Mouse (Mus musculus) limb, embryonic 12.5 days (tissue): ENCODE data around the gene Dnajc25. TPM values are rescaled to one million over a fixed set of nuclear protein-coding genes. Genes with fewer than 3 reads are reported as not detected.
A peak's percentile ranks its signal among the peaks of the same experiment; 100 is the strongest.

Experiments used
- ATAC-seq: fragments of 200-750 bp; cut with Nextera tagmentation; 2 replicates; pipeline ENCODE4 v1.8.0; 2017; ENCODE audit warnings: low read depth, moderate TSS enrichment; ENCODE audit not compliant: insufficient number of reproducible peaks, insufficient read depth, low FRiP score, low TSS enrichment
- H3K27ac ChIP-seq: fragments of 300-500 bp; sonication (generic); 2 replicates; pipeline ENCODE4 v1.5.1; 2016; ENCODE audit warnings: mild to moderate bottlenecking, moderate library complexity
- H3K27me3 ChIP-seq: fragments of 300-500 bp; sonication (generic); 2 replicates; pipeline ENCODE4 v1.6.1; 2016; ENCODE audit warnings: mild to moderate bottlenecking, moderate library complexity
- H3K36me3 ChIP-seq: fragments of 300-500 bp; sonication (generic); 2 replicates; pipeline ENCODE4 v1.6.1; 2016; ENCODE audit warnings: mild to moderate bottlenecking, moderate library complexity
- H3K4me1 ChIP-seq: fragments of 300-500 bp; sonication (generic); replicated peaks from 2 replicates; pipeline ENCODE4 v1.6.1; 2016
- H3K4me2 ChIP-seq: fragments of 300-500 bp; sonication (generic); 2 replicates; pipeline ENCODE4 v1.6.1; 2016; ENCODE audit warnings: mild to moderate bottlenecking, moderate library complexity
- H3K4me3 ChIP-seq: fragments of 300-500 bp; sonication (generic); replicated peaks from 2 replicates; pipeline ENCODE4 v1.5.1; 2016; ENCODE audit warnings: mild to moderate bottlenecking
- H3K9ac ChIP-seq: fragments of 300-500 bp; sonication (generic); replicated peaks from 2 replicates; pipeline ENCODE4 v1.6.1; 2016; ENCODE audit warnings: mild to moderate bottlenecking, moderate library complexity
- H3K9me3 ChIP-seq: fragments of 300-500 bp; sonication (generic); 2 replicates; pipeline ENCODE4 v1.6.1; 2016; ENCODE audit warnings: mild to moderate bottlenecking, moderate library complexity
- WGBS: fragments of 180-500 bp; shearing (Covaris S2); methylation state at CpG from one replicate; pipeline ENCODE4 v1.1.7; 2016; 5-methylcytosine and 5-hydroxymethylcytosine counted together
- polyA plus RNA-seq: library from polyadenylated mRNA; unstranded; fragments of >200 nt; fragmentation: Nextera tagmentation; extraction: Ambion mirVana; gene quantifications from 2 replicates; pipeline ENCODE4 v1.2.1, GENCODE M21; 2016

The Dnajc25 gene
- polyA plus RNA-seq: 9.2 and 11.6 TPM in 2 replicates

DNA sequence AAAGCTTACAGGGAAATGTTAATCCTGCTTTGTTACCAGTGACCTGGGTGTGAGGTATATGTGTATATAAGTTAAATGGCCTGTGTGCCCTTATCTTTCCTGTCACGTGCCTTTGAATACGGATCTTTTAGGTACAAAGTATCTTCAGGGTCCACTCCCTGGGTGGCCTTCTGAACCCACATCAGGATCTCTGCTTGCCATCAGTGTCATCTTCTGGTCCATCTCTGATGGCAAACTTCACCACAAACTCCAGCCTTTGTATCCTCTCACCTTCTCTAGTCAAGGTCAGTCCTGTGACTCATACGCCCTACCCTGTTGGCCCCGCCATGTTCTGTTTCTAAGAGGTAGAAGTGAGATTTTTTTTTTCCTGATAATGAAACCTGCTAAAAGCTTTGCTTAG lies at the start of gene Dnajc25:
Gene Dnajc25 (plus strand): TSS at position 301 of the 400 bp plus-strand sequence.
- Histone ChIP-seq H3K4me3 (no peak within 1 kb of the TSS), H3K4me2 (no peak within 1 kb of the TSS), H3K36me3 (no peaks in the 10 kb centered on the region), H3K27ac (no peak within 1 kb of the TSS), H3K27me3 (no peaks in the 10 kb centered on the region), H3K9ac (no peak within 1 kb of the TSS), H3K9me3 (no peaks in the 10 kb centered on the region), H3K4me1 (peaks cover 4% of the 10 kb centered on the region; the same call in 1 of the 2 replicates)
- WGBS: 88% methylated on average over 4 of the region's 4 CpGs
- no peak for ATAC-seq

DNA sequence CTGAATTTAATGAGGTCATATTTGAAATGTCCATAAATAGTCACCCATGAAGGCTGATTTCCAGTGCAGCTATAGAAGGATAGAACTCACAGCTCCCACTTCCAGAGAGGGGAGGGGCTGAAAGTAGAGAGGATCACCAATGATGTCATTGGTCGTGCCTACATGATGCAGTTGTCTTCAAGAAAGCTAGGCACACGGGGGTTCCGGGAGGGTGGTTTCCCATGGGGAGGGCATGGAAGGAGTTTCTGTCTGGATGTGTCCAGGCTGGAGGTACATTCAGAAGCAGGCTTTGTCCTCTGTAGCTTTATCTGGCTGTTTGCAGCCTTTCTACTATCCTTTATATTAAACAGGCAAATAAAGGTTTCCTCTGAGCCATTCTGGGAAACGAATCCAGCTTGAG lies 46.5 kb upstream of the Dnajc25 start:
- Histone ChIP-seq H3K27ac (no peak overlapping the region), H3K27me3 (peaks cover 13% of the 10 kb centered on the region), H3K9ac (no peak overlapping the region), H3K4me2 (no peak overlapping the region), H3K36me3 (peaks cover 6% of the 10 kb centered on the region; the same call in 1 of the 2 replicates), H3K9me3 (no peaks in the 10 kb centered on the region), H3K4me1 (peaks cover 9% of the 10 kb centered on the region), H3K4me3 (no peak overlapping the region)
- ATAC-seq: no peak
- 82% methylated on average over 4 of the region's 4 CpGs for WGBS

DNA sequence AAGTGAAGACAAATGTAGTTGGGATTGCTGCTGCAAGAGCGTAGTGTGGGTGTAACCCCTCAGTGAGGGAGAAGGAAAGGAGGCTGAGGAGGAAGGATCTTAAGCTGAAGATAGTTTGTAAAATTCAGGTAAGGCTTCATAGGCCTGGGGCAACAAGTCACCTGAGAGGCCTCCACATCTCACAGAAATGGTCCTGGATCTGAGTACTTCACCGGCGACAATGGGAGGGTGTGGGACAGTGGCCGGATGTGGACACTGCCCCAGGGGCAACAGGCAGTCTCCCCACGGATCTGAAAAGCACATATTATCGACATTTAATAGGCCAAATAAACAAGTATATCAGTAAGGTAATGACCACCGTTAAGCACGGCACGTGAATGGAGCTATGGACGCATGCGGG lies 42.2 kb upstream of the Dnajc25 start:
- Histone ChIP-seq H3K27ac (no peak overlapping the region), H3K9me3 (no peaks in the 10 kb centered on the region), H3K4me1 (no peaks in the 10 kb centered on the region), H3K27me3 (no peaks in the 10 kb centered on the region), H3K4me2 (no peak overlapping the region), H3K4me3 (no peak overlapping the region), H3K9ac (no peak overlapping the region), H3K36me3 (peaks cover 21% of the 10 kb centered on the region)
- ATAC-seq: no peak
- 88% methylated on average over 11 of the region's 11 CpGs for WGBS

DNA sequence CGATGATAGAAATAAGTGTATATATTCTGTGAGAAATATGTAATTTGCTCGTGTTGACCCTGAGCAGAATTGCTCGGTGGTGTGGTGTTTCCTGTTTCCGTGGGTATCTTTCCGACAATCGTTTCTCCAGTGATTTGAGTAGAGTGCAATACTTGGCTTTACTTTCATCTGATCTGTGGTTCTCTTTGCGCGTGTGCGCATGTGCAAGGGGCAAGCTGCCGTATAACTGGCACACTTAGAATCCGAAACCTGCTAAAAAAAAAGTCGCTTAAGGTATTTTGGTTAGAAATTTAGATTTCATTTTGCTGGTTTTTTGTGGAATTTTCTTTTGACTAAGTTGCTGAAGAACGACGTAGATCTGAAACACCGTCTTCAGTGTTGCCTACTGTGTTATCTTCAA lies 33.1 kb upstream of the Dnajc25 start:
- Histone ChIP-seq H3K4me3 (no peak overlapping the region), H3K9ac (no peak overlapping the region), H3K9me3 (no peaks in the 10 kb centered on the region), H3K4me2 (no peak overlapping the region), H3K4me1 (no peaks in the 10 kb centered on the region), H3K27me3 (no peaks in the 10 kb centered on the region), H3K36me3 (peaks cover 10% of the 10 kb centered on the region), H3K27ac (no peak overlapping the region)
- no peak for ATAC-seq
- 90% methylated on average over 15 of the region's 15 CpGs for WGBS

DNA sequence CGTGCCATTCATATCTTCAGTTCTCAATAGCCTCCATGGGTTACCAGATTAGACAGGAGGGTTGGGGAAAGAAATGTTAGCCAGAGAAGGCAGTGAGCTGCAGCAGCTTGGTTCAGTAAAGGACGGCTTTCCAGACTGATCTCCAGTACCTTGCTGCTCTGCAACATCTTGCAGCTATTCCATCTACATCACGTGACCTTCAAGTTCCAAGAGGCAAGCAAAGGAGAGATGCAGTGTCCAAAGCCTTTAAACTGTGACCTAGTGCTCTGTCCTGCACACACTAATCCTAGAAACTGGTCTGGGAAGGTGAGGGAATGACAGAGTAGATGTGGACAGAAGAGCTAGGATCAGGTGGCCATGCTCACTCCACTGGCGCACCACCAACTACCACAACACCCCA lies 31.6 kb upstream of the Dnajc25 start:
- Histone ChIP-seq H3K4me2 (no peak overlapping the region), H3K36me3 (no peaks in the 10 kb centered on the region), H3K4me3 (no peak overlapping the region), H3K27ac (no peak overlapping the region), H3K9ac (no peak overlapping the region), H3K27me3 (no peaks in the 10 kb centered on the region), H3K9me3 (no peaks in the 10 kb centered on the region), H3K4me1 (no peaks in the 10 kb centered on the region)
- no peak for ATAC-seq
- WGBS: 86% methylated on average over 4 of the region's 4 CpGs

DNA sequence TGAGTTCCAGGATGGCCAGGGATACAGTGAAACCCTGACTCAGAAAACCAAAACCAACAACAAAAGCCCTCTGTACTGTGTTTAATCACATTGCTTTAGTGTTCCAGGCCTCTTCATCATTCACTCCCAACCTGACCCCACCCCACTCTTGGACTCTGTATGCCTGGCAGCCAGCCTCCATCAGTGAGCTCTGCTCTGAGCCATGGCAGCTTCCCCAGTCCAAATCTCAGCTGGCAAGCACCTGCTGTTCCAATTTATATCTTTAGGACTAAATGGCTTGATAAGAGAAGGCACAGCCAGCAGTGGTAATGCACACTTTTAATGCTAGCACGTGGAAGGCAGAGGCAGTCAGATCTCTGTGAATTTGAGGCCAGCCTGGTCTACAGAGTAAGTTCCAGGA lies 29.7 kb upstream of the Dnajc25 start:
- Histone ChIP-seq H3K36me3 (peaks cover under 1% of the 10 kb centered on the region; the same call in 1 of the 2 replicates), H3K4me2 (no peak overlapping the region), H3K9ac (no peak overlapping the region), H3K27ac (no peak overlapping the region), H3K4me3 (no peak overlapping the region), H3K4me1 (no peaks in the 10 kb centered on the region), H3K27me3 (no peaks in the 10 kb centered on the region), H3K9me3 (no peaks in the 10 kb centered on the region)
- ATAC-seq: no peak
- WGBS: 90% methylated on average over 1 of the region's 1 CpGs

DNA sequence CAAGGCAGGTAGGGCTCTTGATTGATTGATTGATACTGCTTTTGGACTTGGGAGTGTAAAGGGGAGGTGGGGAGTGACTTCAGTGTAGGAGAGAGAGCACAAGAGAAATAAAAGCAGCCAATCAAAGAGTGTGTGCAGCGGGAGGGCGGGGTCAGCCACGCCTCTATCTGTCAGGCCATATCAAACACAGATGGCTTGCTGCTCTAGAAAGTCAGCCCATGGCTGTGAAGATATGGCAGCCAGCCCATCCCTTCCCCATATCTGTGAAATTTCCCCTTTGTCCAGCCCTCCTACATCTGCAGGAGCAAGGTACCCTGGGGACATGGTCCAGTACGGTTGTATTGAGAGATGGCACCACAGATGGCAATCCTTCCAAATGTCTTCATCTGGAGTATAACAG lies 24.2 kb upstream of the Dnajc25 start:
- 80% methylated on average over 4 of the region's 4 CpGs for WGBS
- no peak for ATAC-seq
- H3K4me3 ChIP-seq: no peak overlapping the region
- no peak overlapping the region for H3K4me2 ChIP-seq
- no peak overlapping the region for H3K27ac ChIP-seq
- H3K36me3 ChIP-seq: peaks cover 29% of the 10 kb centered on the region
- no peak overlapping the region for H3K9ac ChIP-seq
- H3K9me3 ChIP-seq: no peaks in the 10 kb centered on the region
- H3K27me3 ChIP-seq: no peaks in the 10 kb centered on the region
- H3K4me1 ChIP-seq: no peaks in the 10 kb centered on the region

DNA sequence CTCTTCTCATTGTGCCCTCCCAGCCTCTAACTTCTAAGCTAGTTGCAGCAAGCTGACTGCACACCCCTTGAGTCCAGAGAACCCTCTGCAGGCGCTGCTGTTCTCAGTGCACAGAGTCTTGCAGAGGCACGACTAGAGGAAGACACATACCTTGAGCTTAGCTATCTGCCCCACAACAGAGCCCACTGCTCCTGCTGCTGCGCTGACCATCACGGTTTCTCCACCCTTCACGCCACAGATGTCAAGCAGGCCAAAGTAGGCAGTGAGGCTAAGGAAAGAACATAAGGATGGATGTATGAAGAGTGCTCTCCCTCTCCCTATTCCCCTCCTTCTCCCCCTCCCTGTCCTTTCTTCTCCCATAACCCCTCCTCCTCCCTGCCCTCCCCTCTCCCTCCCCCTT lies 19.2 kb upstream of the Dnajc25 start:
- Histone ChIP-seq H3K27me3 (no peaks in the 10 kb centered on the region), H3K27ac (no peak overlapping the region), H3K36me3 (peaks cover 31% of the 10 kb centered on the region), H3K9ac (no peak overlapping the region), H3K4me2 (no peak overlapping the region), H3K4me1 (no peaks in the 10 kb centered on the region), H3K4me3 (no peak overlapping the region), H3K9me3 (no peaks in the 10 kb centered on the region)
- 81% methylated on average over 5 of the region's 5 CpGs for WGBS
- ATAC-seq: no peak

DNA sequence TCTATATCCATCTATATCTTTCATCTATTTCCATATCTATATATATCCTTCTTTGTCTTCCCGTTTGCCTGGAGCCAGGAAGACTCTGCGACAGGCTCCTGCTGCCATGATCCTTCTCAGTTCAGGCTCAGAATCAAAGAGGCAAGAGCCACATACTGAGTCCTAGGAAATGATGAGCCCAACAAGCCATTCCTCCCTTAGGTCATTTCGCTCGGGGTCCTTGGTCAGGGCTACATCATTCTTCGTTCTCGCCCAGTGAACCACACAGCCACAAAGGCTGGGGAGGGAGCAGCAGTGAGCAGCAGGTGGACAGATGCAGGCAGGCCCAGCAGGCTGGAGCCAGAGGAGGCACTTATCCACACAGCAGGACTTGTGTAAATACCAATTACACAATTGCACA lies 13.4 kb upstream of the Dnajc25 start:
- no peak for ATAC-seq
- Histone ChIP-seq H3K4me2 (no peak overlapping the region), H3K36me3 (peaks cover 9% of the 10 kb centered on the region; the same call in 1 of the 2 replicates), H3K9ac (no peak overlapping the region), H3K4me3 (no peak overlapping the region), H3K9me3 (no peaks in the 10 kb centered on the region), H3K27ac (no peak overlapping the region), H3K4me1 (peaks cover 5% of the 10 kb centered on the region; the same call in 1 of the 2 replicates), H3K27me3 (no peaks in the 10 kb centered on the region)
- 83% methylated on average over 6 of the region's 6 CpGs for WGBS

DNA sequence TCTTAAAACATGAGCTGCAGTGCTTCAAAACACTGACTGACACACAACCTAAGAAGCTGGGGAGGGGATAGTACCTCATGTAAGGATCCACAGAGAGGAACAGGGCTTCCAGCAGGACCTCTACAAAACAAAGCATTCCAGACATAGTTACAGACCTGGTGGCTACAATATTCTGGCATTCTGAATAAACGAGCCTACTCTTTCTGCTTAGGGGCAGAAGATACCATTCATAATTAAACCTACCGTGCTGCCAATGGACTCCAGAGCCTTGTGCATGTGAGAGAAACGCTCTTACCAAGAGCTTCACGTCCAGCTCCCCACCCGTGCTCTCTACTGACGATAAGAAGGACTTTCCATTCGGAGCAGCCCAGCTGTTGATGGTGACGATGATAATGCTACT lies 12.1 kb upstream of the Dnajc25 start:
- ATAC-seq: no peak
- H3K36me3 ChIP-seq: peaks cover 4% of the 10 kb centered on the region; the same call in 1 of the 2 replicates
- H3K9ac ChIP-seq: no peak overlapping the region
- no peaks in the 10 kb centered on the region for H3K9me3 ChIP-seq
- 87% methylated on average over 8 of the region's 8 CpGs for WGBS
- no peak overlapping the region for H3K27ac ChIP-seq
- no peak overlapping the region for H3K4me2 ChIP-seq
- H3K4me1 ChIP-seq: peaks cover 13% of the 10 kb centered on the region
- H3K4me3 ChIP-seq: no peak overlapping the region
- H3K27me3 ChIP-seq: no peaks in the 10 kb centered on the region

DNA sequence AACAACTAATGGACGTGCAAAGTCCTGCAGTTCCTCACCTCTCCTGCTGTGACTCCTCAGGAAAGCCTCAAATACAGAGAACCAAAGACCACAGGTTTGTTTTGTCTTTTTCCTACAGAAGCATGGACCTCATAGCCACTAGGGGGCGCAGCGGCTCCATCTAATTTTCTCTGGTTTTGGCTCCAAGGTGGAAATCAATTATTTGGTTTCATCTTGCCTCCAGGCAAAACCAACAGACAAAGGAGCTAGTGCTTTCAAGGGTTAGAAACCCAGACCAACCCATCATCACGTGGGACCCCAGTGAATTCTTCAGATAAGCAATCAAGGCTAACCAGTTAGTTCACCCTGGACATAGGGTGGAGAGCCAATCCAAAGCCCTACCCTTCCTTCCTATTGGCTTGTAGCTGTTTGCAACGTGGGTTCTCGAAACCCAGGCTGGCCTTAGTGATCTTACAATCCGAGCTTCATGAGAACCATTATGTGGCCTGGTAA lies 9.7 kb upstream of the Dnajc25 start:
- no peak for ATAC-seq
- H3K36me3 ChIP-seq: no peaks in the 10 kb centered on the region; the same call in 1 of the 2 replicates
- no peak overlapping the region for H3K4me2 ChIP-seq
- 25% methylated on average over 7 of the region's 7 CpGs for WGBS
- H3K4me3 ChIP-seq: no peak overlapping the region
- H3K27me3 ChIP-seq: no peaks in the 10 kb centered on the region
- H3K9me3 ChIP-seq: no peaks in the 10 kb centered on the region
- no peak overlapping the region for H3K9ac ChIP-seq
- no peak overlapping the region for H3K27ac ChIP-seq
- peaks cover 13% of the 10 kb centered on the region for H3K4me1 ChIP-seq

DNA sequence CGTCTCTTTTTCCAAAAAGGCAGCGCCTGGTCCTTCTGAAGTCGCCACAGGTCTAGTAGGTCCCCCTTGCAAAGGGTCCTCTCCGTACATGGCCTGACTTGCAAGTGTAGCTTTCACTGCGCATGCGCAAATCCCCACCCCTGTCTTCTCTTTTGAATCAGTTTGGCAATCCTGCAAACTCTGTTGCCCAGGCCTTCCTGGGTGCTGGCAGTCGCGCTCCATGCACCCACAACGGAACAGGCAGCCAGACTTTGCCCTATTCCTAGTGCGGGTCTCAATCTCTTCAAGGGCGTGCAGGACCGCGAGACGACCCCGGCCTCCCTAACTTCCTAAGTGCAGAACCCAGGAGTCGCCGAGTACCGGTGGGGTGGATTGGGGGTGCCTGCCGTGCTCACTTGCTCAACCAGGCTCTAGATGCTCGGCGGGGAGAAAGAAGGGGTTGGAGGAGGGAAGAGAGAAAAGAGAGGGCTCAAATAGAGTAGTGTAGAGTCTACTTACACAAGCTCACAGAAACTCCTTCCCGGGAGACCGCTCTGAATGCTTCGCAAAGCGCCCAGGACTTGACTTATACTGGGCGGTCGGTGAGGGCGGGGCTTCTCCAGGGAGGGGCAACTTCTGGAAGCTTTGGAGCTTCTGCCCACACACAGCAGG lies 8.2 kb upstream of the Dnajc25 start, which contains the start of gene Ptgr1:
Gene Ptgr1 (minus strand): TSS at position 580 of the 651 bp plus-strand sequence.
- peak within 1 kb of the TSS; percentile 61 for H3K9ac ChIP-seq
- H3K36me3 ChIP-seq: no peaks in the 10 kb centered on the region
- peak within 1 kb of the TSS; percentile 59 for H3K4me3 ChIP-seq
- peaks cover 17% of the 10 kb centered on the region for H3K4me1 ChIP-seq
- peak within 1 kb of the TSS; percentile 47; the same call in 1 of the 2 replicates for H3K27ac ChIP-seq
- WGBS: under 1% methylated on average over 28 of the region's 28 CpGs
- no peaks in the 10 kb centered on the region for H3K9me3 ChIP-seq
- H3K27me3 ChIP-seq: no peaks in the 10 kb centered on the region
- H3K4me2 ChIP-seq: peak within 1 kb of the TSS; percentile 66
- peak; percentile 72; the same call in 1 of the 2 replicates for ATAC-seq
